Mouse (Mus musculus): ENCODE data around the gene Lrmp. TPM values are rescaled to one million over a fixed set of nuclear protein-coding genes. Genes with fewer than 3 reads are reported as not detected.

Gene Lrmp
- polyA plus RNA-seq, 1 experiment from 2014 or later: 0.51 TPM

GRCm38 (mm10) chr6:145213916-145214315 lies 98.5 kb downstream of the Lrmp start:
- no peaks in the 10 kb centered on the region for H3K27me3 ChIP-seq
- no peak overlapping the region for H3K27ac ChIP-seq
- peaks cover 11% of the 10 kb centered on the region for H3K36me3 ChIP-seq
- H3K4me3 ChIP-seq (replicated peaks): no peak overlapping the region
- H3K4me2 ChIP-seq (replicated peaks): no peak overlapping the region
- H3K4me1 ChIP-seq (replicated peaks): peaks cover 19% of the 10 kb centered on the region
- WGBS: 93% methylated on average over 2 of the region's 2 CpGs
- H3K9me3 ChIP-seq: no peaks in the 10 kb centered on the region
- no peak for ATAC-seq
- H3K9ac ChIP-seq (replicated peaks): no peak overlapping the region

- ATAC-seq: no peak
- 93% methylated on average over 3 of the region's 3 CpGs for WGBS
Observed at GRCm38 (mm10) chr6:145215826-145216225, 100.4 kb downstream of the Lrmp start.

GRCm38 (mm10) chr6:145224246-145224645 lies 108.8 kb downstream of the Lrmp start:
- H3K27me3 ChIP-seq: no peaks in the 10 kb centered on the region
- no peak overlapping the region for H3K9ac ChIP-seq (replicated peaks)
- H3K4me3 ChIP-seq (replicated peaks): no peak overlapping the region
- no peak overlapping the region for H3K4me2 ChIP-seq (replicated peaks)
- no peaks in the 10 kb centered on the region for H3K9me3 ChIP-seq
- no peak for ATAC-seq
- no peaks in the 10 kb centered on the region for H3K4me1 ChIP-seq (replicated peaks)
- WGBS: 95% methylated on average over 6 of the region's 6 CpGs
- no peak overlapping the region for H3K27ac ChIP-seq
- H3K36me3 ChIP-seq: peaks cover 11% of the 10 kb centered on the region

More at GRCm38 (mm10) chr6:145215826-145216225, 100.4 kb downstream of the Lrmp start:
- no peak overlapping the region for H3K27ac ChIP-seq
- no peak overlapping the region for H3K4me3 ChIP-seq (replicated peaks)
- H3K9me3 ChIP-seq: no peaks in the 10 kb centered on the region
- no peak overlapping the region for H3K4me2 ChIP-seq (replicated peaks)
- H3K4me1 ChIP-seq (replicated peaks): peaks cover 10% of the 10 kb centered on the region
- peaks cover 22% of the 10 kb centered on the region for H3K36me3 ChIP-seq
- H3K9ac ChIP-seq (replicated peaks): no peak overlapping the region
- H3K27me3 ChIP-seq: no peaks in the 10 kb centered on the region

Other genes starting within 250 kb of the Lrmp start
- gene Bcat1, start 39.5 kb upstream of the Lrmp start, polyA plus RNA-seq (2015; fragmentation: Nextera tagmentation; extraction: Ambion mirVana): 109 and 116 TPM in 2 replicates
- gene Casc1, start 95.4 kb downstream of the Lrmp start, polyA plus RNA-seq (2015; fragmentation: Nextera tagmentation; extraction: Ambion mirVana): 0.58 and 1.2 TPM in 2 replicates
- gene Etfrf1, start 95.5 kb downstream of the Lrmp start, polyA plus RNA-seq (2015; fragmentation: Nextera tagmentation; extraction: Ambion mirVana): 33.8 and 36.4 TPM in 2 replicates
- 90.9 and 92.3 TPM in 2 replicates for gene Kras, start 134.6 kb downstream of the Lrmp start, polyA plus RNA-seq (2015; fragmentation: Nextera tagmentation; extraction: Ambion mirVana)

All from midbrain, embryonic 13.5 days (tissue).